Mouse (Mus musculus): Measurements from ENCODE around the gene Clip2.

The Clip2 gene

DNA sequence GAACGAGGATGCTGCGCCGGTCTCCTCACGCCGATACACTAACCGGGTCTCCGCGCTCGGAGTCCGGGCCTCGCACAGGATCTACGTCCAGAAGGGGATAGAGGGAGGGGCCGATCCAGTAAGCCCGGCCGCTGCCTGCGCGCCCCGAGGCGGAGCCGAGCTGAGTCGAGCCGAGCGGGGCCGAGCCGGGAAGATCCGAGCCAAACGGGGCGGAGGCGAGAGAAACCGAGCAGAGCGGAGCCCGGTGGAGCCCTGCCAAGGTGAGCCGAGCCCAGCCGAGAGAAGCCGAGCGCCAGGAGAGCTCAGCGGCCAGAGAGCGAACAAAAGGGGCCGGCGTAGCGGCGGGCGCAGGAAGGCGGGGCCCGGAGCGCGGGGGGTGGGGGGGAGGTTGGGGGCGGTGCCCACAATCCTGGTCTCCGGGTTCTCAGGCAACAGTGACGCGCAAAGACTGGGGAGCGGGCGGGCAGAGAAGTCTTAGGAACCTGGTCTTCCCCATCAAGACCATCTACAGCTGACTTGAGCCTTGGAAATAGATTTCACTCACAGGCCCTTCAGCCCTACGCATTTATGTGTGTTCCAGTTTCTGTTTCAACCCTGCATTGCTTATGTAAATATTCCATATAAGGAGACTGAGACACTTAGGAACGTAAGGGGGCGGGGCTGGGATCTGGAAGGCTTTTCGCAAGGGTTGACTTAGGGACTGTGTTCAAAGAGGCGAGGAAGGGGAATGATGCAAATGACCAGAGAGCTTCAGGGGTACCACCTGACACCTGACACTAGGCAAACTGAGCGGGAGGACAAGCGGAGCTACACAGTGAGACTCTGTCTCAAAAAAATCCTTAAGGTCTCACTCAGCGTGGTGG is at the start of gene Clip2:
Clip2 (minus strand) TSS at position 325 of the 863 bp plus-strand sequence.
- peak; percentile 99 for DNase-seq

DNA sequence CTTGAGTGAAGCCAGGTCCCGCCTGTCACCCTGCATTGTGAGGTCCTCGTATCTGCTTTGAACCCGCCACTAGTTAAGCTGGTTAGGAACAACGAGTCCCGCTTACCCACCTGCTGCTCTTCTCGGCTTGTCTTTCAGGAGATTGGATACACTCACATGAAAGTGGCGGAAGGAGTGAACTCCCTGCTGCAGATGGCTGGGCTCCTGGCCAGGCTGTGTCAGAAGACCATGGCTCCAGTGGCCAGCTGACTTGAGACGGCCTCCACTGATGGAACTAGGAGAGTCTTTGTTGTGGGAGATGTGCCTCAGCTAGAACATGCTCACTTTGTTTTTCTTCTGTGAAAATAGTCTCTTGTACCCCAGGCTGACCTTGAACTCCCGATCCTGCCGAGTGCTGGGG is 45.5 kb upstream of the Clip2 start:
- DNase-seq, result no peak

DNA sequence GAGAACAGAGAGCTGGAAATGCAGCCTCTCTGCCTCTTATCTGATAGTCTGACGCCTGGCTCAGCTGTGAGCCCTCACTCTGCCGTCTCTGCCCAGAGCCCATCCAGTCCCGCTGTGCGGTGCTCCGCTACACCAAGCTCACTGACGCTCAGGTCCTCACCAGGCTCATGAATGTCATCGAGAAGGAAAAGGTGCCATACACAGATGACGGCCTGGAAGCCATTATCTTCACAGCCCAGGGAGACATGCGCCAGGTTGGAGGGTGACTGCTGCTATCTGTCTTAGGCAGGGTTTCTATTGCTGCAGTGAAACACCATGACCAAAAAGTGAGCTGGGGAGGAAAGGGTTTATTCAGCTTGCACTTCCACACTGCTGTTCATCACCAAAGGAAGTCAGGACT is 40.9 kb upstream of the Clip2 start:
- DNase-seq, result no peak

- DNase-seq, result no peak
These were observed 39.9 kb upstream of the Clip2 start for GRCm38 (mm10) chr5:134592026-134592581.

DNA sequence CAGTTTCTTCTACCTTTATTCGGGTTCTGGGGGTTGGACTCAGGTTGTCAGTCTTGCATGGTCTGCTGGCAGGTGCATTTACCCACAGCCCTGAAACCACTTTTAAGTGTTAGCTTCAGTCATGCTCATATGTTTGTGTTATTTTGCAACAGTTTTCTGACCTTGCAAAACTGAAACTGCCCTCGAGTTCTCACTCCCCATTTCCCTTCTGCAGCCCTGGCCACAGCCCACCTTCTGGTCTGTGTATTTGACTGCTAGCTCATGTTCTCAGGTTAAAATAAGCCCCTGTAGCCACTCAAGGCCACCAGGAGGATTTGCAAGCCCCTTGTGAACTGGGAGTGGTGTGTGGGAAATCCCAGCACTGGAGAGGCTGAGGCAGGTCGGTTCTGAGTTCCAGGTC is 37.7 kb upstream of the Clip2 start:
- no peak for DNase-seq

- no peak for DNase-seq
These were observed 32.6 kb upstream of the Clip2 start for GRCm38 (mm10) chr5:134584798-134585197.

- DNase-seq, result no peak
These were observed 31.6 kb upstream of the Clip2 start for GRCm38 (mm10) chr5:134583884-134584213.

- DNase-seq, result no peak
These were observed 31.0 kb upstream of the Clip2 start for GRCm38 (mm10) chr5:134583006-134583883.

GRCm38 (mm10) chr5:134582221-134582907 is 30.1 kb upstream of the Clip2 start:
- peak; percentile 98 for DNase-seq

DNA sequence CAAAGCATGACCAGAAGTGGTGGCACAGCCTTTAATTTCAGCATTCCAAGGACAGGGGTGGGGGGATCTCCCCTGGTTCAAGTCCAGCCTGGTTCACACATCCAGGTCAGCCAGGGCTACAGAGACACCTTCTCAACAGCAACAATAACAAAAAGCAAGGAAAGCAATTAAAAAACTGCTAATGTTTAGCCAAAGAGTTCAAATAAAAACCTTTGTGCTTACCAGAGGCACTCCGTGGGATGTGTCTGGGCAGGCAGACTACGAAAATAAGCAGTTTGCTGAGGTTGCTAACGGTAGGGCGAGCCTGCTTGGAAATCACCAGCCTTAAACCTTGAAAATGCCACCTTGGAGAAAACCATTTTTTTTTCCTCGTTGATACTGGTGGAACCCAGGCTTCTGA is 28.9 kb upstream of the Clip2 start, which contains the start of gene Rfc2:
Rfc2 (plus strand) TSS at position 221 of the 400 bp plus-strand sequence.
- no peak for DNase-seq

DNA sequence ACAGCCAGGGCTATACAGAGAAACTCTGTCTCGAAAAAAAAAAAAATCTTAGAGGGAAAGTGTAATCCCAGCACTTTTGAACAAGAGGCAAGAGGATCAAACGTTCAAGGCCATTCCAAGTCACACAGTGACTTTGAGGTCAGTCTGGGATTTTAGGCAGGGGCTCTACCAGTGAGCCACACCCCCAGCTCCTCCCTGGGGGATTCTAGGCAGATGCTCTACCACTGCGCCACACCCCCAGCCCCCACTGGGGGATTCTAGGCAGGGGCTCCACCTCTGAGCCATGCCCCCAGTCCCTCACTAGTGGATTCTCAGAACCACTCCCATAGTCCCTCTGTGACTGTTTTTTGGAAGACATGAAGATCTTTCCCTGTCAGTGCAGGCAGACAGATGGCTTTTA is 26.9 kb upstream of the Clip2 start:
- DNase-seq, result no peak

GRCm38 (mm10) chr5:134577534-134577933 is 25.3 kb upstream of the Clip2 start:
- DNase-seq, result no peak

DNA sequence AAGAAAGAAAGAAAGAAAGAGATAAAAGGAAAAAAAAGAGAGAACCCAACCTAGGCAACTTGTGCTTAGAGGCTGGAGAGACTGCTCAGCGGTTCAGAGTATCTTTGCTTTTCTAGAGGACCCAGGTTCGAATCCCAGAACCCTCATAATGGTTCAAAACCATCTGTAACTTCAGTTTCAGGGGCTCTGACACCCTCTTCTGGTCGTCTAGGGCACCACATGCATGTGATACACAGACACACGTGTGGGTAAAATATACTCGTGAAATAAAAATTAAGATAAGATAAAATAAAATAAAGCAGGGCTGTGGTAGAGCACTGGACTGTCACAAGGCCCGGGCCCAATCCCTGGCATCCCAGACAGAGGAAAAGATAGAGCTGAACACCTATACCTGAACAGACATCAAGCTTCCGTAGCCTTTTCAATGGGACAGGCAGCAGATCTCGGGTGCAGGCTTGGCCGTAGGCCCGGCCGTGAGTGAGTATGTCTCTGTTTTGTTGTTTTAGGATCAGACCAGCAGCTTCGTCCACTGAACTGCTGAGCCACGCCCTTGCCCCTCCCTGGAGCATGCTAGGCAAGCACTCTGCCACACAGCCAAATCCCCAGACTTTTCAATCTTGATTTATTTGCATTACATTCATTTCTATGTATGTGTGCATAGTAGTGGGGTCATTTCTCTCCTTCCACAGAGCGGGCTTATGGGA is 24.4 kb upstream of the Clip2 start:
- DNase-seq, result peak; percentile 32

GRCm38 (mm10) chr5:134575833-134576232 is 23.6 kb upstream of the Clip2 start:
- DNase-seq, result no peak

- DNase-seq, result peak; percentile 59
These were observed 20.4 kb upstream of the Clip2 start for GRCm38 (mm10) chr5:134572508-134573214.

- DNase-seq, result peak; percentile 81
These were observed 19.7 kb upstream of the Clip2 start for GRCm38 (mm10) chr5:134571730-134572507.

- peak; percentile 51 for DNase-seq
These were observed 16.8 kb upstream of the Clip2 start for GRCm38 (mm10) chr5:134568964-134569491.

DNA sequence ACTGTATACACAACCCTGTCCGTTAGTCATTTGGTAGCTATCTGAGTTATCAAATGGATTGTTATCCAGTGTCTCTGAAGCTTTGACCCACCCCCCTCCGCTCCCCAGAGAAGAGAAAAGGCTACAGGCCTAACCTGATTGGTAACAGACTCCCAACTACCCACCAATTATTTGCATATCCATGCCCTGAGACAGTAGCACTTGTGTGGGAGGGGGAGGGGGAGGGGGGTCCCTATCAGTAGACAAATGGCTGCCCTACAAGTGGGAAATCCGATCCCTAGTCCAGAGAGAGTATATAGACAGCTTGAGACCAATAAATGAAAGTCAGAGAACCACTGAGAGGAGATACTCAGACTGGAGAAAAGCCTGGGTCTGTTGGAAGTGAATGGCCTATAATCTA is 15.8 kb upstream of the Clip2 start:
- no peak for DNase-seq

- DNase-seq, result no peak
These were observed 15.2 kb upstream of the Clip2 start for GRCm38 (mm10) chr5:134567445-134567844.

GRCm38 (mm10) chr5:134565696-134566095 is 13.5 kb upstream of the Clip2 start:
- DNase-seq, result no peak

All from lung, postnatal 10 days (tissue).